Mouse (Mus musculus): ENCODE data around the gene Tcerg1l. TPM values are rescaled to one million over a fixed set of nuclear protein-coding genes. Genes with fewer than 3 reads are reported as not detected.
A peak's percentile ranks its signal among the peaks of the same experiment; 100 is the strongest.

The Tcerg1l gene
- total RNA-seq, 2 experiments from 2014 or later = 10.3 to 12.0 TPM

DNA sequence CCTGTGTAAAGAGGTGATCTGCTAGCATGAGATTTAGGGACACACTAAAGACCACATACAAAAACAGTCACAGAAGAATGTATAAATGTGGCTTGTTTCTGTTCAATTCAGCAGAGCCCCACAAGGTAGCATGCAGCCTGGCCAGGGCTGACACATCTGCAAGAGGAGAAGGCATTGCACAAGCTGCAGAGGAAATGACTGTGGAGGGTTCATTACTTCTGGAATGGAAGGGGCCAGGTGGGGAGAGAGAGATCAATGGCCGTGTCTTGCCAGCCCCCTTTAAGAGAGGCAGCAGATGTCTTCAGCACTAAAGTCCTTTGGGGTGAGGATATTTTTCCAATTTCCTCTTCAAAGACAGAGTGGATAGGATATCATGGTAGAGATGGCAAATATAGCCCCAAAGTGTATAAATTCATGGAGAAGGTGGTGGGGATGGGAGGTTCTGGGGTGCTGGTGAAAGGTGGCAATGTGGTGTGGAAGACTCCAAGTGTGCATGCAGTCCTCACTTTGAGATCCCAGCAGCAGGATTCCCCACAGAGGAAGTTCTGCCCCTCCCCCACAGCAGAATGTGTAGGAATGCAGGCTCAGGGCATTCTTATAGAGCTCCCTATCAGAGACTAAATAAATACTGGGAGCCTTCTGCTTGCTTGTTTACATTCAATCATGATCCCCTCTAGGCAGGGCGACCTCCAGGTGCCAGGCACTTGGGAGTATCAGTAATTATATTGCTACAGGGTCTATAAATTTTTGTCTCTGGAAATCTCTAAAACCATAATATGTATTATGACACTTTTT is 40.7 kb downstream of the Tcerg1l start:
- DNase-seq = no peak

DNA sequence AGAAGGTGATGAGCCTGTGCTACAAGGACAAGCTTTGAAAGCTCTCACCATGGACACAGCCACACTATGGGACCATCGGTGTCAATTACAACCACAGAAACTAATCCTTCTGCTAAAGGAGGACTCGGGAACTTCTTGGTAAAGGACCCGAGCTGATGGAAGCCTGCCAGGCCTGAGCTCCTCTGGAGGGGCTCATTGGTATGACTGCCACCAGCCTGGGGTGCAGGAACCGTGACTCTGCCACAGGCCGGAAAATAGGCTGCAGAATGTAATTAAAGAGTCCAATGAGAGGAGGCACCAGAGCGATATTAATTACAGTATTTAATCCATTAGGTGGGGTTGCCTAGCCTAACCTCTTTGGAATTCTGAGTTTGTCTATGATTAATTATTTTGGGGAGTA is 52.1 kb downstream of the Tcerg1l start:
- no peak for DNase-seq

DNA sequence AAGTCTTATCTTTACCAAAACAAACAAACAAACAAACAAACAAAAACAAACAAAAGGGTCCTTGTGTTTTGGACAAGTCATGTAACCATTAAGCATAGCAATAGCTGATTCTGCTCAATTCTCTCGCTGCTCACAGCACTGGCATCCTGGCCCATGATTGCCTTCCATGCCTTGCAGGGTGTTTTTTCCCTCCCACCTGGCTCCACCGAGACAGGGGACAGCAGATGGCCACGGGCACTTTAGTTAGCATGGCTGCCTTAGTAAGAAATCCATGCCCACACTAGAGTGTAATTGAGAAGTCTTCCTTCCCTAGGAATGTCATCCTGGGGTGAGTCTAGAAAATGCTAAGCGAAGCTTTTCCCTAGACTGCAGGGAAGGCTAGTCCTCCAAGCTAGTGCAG is 59.1 kb downstream of the Tcerg1l start:
- DNase-seq = no peak

DNA sequence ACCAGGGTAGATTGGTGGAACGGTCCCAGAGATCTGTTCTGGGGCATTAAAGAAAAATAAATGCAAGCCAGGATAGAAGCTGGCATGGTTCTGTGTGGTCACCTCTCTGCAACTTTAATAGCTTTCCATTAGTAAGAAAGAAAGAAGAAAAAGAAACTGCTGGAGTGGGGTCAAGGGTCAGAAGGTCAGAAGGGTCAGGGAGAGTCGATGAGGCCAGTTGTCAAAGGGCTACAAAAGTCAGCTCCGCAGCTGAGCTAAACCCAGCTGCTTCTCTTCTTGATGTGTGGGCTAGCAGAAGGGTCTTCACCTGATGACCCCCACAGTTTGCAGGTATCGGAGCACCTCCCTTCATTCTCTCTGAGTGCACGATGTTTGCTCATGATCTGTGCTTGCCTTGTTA is 59.6 kb downstream of the Tcerg1l start:
- no peak for DNase-seq

DNA sequence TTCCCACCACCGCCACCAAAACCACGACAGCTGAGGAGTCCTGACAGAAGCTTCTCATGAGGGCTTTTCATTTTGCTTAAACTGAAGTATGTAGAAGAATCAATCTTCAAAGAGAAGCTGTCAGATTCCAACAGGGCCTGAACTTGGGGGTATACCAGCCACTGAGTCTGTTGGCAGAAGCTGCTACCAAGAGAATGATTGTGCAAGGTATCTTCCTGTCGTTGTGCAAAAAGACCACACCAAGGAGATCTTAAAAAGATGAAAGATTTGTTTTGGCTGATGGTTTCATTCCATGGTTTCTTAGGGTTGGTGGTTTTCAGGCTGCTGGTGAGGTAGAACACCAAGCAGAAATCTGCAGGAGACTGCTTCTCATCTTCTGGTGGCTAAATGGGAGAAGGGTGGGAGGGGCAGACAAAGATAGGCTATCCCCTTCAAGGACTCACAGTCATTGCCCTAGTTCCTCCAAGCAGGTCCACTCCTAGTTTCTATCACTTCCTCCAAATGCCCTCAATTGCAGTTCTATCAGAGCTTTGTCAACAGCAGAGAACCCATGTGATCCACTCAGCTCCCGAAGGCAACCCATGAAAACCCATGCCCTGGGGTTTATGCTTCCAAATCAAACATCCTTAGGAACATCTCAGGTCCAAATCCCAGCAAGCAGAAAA is 64.9 kb downstream of the Tcerg1l start:
- no peak for DNase-seq

DNA sequence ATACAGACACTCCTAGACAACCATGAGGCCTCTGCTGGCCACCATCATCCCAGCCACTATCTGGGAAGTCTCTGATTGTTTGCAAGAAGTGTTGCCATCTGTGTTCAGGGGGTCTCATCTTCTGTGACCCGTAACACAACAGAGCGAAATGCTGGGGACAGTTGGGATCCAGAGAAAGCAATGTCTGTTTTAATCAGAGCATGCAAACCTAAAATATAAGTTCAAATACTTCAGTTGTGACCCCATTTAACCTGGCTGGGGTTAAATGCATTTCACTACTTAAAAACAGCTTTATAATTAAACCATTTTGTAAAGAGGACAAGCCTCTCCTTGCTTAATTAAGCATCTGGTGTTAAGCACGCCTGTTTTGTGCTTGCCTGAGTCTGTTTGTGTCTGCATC is 66.3 kb downstream of the Tcerg1l start:
- no peak for DNase-seq

DNA sequence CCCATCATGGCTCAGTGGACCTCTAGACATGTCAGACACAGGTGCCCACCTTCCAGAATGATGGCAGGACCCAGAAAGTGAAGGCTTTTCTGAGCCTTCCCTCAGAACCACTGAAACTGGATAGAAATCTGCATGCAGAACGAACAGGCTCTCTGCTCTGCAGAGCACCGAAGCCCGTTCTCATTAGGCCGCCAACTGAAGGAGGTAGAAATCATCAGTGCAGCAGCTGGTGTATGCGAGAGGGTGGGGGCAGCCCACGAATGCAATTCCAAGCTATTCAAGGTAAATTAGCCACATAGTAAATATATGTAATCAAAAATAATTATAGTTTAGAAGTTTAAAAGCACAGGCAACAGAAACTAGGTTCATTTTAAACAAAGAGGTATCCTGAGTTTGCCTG is 68.9 kb downstream of the Tcerg1l start:
- peak in 1 of 2 experiments; percentile 13 for DNase-seq

DNA sequence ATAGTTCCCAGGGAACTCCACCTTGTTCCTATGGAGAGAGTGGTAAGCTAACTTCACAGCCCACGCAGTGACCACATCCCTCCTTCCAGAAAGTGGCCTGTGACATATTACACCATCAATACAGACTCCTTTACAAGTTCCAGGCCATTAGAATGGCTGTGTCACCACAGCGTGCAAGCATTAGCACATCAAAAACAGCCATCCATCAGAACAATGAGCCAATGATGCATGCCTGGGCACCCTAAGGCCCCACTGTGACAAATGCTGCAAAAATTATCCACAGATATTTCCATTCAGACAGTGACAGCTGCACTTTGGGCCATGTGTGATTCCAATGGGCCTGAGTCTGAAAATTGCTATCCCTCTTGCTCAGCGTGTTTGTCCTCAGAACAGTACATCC is 70.8 kb downstream of the Tcerg1l start:
- no peak for DNase-seq

DNA sequence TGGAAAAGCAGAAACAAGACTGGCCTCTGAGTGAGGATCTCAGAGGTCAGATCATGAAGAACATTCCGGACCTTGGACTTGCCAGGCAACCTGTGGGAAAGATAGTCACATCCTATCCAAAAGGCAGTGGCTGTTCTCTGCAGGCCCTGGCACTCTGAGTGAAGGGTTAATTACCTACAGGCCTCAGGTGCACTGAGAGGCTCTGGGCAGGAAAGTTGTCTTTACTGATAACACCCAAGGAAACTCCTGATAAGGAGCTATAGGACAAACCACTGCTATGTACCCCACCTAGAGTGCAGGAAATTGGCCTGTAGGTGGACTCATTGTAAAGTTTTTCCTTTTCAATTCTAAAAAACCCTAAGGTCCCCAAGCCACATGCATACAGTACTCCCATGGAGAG is 83.8 kb downstream of the Tcerg1l start:
- no peak for DNase-seq

DNA sequence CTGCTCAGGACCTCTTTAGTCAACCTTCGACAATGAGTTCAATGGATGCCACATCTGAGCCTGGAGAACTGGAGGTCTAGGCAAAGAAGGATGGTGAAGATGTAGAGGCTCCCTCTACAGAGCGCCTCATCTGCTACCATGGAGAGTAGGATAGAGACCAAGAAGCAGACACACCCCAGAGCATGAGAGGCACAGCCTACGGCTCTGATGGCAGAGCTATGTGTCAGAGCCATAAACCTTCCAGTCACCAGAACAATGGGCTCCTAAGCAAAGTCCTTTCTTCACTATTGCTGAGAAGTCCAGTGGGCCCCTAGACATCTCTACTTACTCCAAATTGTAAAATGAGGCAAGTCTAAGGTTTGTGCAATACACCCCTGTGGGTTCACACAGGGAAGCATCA is 91.4 kb downstream of the Tcerg1l start:
- no peak for DNase-seq

DNA sequence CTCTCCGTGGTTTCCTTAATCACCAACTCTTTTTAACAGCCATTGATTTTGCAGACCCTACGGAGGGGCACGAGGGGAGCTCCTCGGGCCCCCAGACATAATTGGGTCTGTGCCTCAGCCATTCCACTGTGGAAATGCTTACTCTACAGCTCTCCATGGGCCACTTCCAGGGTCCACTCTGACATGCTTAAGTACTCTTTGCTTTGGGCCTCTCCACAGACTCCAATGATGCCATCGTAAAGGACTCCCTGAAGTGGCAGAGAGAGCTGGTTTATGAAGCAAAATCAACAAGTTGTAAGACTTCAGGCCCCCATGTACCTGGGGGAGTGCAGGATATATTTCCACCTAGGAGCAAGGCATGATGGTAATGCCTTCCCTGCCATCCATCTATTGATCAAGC is 112.7 kb downstream of the Tcerg1l start:
- no peak for DNase-seq

DNA sequence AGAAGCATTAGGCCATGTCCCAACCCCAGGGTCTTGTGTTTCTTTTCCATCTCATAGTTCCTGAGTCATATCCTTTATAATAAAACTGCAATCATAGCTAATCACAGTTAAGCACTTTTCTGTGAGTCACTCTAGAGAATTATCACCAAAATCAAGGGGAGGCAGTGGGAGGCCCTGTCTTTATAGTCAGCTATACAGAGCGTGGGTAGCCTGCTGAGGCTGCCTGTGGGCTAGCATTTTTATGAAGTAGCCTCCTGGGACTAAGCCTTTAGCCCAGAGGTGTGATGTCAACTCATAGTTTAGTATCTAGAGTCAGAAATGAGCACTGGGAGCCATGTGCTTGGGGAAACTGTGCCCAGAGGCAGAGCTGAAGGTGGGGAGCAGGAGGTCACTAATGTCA is 122.3 kb downstream of the Tcerg1l start:
- no peak for DNase-seq

DNA sequence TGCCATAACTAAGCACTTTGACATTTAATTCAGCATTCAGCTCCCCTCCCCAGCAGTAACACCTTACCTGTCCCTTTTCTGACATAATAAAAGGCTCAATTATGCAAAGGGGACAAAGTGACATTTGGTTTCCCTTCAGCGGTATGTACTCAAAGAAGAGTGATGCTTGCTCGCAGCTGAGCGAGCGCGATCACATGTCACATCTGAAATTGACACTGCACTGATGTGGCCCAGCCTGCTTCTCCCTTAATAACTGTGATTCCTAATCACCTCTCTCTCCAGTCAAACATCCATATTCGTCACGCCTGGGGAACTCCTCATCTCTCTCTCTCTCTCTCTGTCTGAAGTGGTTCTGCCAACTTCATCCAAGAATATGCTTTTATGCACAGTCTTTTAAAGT is 126.2 kb downstream of the Tcerg1l start:
- no peak for DNase-seq

DNA sequence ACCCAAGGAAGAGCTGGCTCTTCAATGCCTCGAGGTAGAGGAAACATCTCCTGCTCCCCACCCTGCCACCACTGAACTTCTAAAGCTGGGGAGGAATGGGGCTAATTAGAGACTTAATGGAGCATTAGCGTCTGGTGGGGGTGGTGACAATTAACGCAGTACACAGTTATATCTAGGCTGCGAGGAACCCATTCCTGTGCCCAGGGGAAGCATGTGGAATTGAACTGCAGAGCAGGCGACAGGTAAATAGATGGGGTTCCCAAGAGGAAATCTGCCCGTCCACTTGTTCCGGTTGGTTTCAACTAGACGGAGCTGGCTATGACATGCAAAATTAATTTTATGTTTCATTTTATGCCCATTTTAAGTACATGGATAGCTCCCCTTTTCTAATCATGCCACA is 128.1 kb downstream of the Tcerg1l start:
- no peak for DNase-seq

DNA sequence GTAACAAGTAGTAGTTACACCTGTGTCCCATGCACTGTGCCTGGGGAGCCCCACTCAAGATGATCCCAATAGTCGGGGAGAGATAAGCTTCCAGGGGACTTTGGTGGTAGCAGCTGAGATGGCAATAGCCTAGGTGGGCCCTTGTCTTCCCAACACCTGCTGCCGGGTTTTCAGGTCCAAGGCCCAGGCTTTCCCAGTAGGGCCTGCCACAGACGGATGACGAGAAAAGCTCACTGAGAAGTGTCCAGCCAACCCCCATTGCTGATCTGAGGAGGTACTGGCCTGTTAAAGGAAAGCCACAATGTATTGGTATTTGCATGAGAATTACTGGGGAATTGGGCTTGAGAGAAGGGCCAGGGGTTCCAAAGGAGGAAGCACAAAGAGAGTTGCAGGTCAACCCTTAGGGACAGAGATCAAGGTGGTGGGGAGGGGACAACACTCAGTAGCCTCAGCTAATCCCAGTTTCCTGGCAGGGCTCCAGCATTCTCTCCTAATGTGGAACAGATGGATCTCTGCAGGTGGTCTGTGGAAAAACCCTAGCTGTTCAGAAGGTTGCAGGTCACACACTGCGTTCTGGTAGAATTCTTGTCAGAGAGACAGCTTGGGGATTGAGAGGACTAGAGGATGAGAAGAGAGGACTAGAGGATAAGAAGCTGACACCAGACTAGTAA is 129.4 kb downstream of the Tcerg1l start:
- no peak for DNase-seq

DNA sequence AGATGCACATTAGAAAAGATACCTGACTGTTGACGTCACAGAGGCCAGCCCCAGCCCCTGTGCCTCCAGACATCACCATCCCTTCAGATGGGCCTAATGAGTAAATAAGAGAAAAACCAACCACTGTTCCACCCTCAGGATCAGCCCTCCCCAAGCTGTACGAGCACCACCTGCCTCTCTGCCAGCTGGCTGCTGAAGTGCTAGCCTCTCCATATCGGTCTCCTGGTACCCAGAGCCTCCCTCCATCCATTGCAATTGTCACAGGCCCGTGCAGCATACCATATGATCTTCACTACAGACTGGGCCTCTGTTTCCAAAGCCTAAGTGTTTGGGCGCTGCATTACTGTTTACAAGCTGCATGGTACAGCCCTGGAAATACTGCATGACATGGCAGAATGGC is 148.9 kb downstream of the Tcerg1l start:
- no peak for DNase-seq

DNA sequence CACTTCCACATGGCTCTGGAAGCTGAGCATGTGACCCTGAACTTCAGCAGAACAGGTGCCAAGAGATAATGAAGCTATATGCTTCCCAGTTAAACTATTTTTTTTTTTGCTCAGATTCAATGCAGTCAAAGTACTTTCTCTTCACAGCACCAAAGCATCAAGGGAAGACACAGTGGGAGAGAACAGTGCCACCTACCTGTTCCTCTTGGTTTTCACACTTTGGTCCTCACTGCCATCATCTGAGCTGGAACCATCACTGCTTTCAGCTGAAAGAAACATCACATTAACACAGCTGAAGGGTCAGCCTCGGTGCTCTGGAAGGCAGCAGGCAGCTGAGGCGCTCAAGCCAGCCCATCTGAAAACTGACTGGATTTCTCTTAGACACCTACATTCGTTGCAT is 149.4 kb downstream of the Tcerg1l start:
- DNase-seq = peak in 1 of 2 experiments; percentile 15

DNA sequence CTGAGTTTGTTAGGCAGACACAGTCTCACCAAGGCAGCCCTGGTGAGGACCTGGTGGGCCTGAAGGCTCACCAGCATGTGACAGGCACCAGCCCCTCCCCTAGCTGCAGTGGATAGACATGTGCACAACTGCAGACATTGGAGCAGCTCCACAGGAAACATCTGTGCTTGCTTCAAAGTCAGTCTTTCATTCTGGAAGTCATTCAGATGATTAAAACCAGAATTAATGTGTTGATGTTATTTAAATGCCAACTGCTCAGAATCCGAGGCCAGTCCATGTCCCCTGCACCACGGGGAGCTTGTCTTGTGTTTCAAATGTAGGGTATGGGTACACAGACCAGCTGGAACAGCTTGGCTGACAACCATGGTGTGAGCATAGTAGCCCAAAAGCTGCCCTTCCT is 150.8 kb downstream of the Tcerg1l start:
- DNase-seq = peak in 1 of 2 experiments; percentile 5

DNA sequence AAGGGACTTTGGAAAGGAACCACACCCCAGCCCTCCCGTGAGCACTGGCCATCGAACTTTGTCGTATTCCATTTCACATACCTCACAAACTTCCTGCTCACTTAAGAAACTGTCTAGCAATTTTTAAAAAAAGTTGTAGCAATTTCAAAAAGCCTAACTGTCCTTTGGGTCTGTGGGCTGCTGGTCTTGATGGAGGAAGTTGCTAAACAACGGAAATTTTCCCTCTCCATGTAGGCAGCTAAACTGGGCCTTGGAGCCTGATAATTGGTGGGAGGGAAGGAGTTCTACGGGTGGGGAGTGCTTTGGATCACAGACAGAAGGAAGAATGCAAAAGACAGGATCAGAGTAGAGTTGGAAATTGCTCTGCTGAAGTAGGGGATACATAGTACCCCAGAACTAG is 155.3 kb downstream of the Tcerg1l start:
- DNase-seq = no peak

DNA sequence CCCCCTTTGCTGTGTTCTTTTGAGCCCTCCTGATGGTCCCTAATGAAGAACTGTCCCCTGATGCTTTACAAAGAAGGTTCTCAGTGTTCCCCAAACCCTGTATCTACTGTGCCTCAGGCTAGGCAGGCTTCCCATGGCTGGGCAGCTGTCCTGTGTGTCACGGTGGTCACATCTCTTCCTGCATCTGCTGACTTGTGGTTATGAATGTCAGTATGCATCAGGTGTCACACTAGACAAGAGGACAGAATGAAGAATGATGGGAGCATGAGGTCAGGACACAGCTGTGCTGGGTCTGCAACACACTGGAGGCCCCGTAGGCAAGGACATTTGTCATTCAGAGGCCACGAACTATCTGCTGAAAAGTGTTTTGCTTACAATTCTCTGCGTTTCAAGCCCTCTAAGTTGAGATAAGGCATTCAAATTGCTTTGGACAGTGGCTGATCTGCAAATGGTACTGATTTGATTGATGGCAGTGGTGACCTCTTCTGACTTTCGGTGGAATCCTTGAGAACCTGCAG is 159.8 kb downstream of the Tcerg1l start:
- DNase-seq = no peak

DNA sequence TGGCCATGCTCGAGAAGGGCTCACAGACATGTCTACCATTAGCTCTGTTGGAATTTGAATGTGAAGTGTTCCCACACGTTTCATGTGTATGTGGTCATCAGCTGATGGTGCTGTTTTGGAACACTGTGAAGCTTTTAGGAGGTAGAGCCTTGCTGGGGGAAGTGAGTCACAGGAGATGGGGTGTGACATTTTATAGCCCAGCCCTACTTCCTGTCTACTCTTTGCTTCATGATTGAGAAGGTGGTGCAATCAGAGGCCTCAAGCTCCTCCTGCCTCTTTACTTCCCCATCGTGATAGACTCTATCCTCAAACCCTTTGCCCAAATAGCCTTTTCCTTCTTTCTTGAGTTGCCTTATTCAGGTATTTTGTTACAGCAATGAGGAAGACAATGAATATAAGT is 173.3 kb downstream of the Tcerg1l start:
- DNase-seq = no peak

DNA sequence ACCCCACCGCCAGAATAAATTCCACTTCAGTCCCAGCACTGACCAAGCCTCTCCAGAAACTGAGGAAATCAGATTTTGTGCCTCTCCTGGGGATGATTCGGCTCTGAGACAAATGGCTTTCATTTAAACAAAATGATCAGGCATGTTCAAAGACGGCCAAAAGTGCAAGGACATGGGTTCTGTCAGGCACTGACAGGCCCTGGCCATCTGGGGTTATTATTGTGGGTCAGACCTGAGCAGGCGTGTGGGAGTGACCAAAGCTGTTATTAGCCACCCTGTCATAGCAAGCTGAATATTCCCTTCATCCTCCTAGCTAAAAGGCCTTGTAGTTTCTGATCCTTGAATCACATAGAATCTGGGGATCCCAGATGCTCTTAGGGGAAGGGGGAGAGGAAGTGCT is 174.6 kb downstream of the Tcerg1l start:
- no peak for DNase-seq

DNA sequence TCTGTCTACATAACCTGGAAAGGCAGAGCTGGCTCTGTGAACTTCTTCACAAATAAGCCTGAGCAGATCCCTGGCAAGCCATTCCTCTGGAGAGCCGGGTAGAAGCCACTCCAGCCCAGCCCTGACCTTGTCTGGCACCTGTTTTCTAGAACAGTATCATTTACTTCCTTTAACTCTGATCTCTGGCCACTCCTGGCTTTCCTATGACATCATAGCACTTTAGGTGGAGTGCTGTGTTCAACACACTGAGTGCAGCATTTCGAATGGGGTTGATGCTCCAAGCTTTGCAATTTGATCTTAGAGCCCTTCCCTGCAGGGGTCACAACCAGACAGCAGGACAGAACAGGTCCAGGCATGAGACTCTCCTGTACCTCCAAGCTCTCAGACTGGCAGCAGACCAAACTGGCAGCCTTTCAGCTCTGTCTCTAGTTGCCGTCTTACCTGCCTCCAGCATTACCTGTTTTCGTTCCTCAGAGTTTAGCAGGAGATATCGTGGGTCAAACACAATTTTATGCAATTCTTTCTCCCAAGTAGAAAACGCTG is 179.9 kb downstream of the Tcerg1l start:
- no peak for DNase-seq

All from layer of hippocampus, postnatal 36 days (tissue).